Mouse (Mus musculus): ENCODE data around the gene Specc1. TPM values are rescaled to one million over a fixed set of nuclear protein-coding genes. Genes with fewer than 3 reads are reported as not detected.

Specc1 gene
- polyA plus RNA-seq, 2 experiments from 2014 or later: 2.6 to 3.4 TPM

DNA sequence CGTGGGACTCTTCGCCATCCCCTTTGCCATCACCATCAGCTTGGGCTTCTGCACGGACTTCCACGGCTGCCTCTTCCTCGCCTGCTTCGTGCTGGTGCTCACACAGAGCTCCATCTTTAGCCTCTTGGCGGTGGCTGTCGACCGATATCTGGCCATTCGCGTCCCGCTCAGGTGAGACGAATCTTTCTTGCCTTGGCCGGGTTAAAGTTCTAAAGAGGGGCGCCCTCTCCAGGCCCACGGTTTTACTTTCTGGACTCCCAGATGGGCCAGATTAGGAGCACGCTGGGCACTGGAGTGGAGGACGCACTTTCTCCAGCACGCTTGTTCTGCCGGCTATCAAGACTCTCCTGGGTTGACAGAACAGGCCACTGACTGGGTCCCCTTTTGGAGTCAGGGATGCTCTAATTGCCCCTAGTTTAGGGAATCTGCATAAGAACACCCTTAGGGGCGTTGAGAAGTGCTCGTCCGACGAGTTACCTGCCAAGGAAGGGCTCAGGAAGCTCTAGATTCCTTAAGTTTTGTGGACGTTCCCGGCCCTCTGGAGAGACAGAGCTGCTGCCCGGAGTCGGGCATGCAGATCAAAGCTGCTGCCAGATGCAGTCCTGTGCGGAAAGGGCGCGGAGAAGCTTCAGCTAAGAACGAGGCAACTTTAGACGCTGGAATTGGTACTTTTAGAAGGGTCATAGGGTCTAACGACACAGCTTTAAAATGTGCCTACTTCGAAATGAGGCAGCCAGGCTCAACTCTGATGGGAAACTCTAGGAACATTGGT lies 292.9 kb downstream of the Specc1 start:
- ATAC-seq: no peak

DNA sequence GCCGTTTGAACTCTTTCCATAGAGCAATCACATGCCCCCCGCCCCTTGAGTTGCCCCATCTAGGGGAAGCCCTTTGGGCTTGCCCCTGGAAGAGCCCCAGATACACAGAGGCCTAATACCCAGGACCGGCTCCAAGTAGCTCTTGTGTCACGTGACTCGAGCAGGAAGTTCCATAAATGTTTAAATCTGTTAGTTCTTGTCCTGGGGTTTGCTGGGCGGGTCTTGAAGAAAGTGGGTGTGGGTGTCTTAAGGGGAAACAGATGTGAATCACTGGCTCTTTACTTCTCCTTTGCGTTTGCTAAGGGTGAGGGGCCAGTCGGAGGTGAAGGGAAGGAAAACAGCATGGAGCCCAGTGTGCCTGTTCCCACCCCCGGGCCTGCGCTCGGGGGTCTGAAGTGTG lies 294.5 kb downstream of the Specc1 start:
- ATAC-seq: no peak

- ATAC-seq: no peak
Observed at GRCm38 (mm10) chr11:62253380-62253779, 296.8 kb downstream of the Specc1 start.

DNA sequence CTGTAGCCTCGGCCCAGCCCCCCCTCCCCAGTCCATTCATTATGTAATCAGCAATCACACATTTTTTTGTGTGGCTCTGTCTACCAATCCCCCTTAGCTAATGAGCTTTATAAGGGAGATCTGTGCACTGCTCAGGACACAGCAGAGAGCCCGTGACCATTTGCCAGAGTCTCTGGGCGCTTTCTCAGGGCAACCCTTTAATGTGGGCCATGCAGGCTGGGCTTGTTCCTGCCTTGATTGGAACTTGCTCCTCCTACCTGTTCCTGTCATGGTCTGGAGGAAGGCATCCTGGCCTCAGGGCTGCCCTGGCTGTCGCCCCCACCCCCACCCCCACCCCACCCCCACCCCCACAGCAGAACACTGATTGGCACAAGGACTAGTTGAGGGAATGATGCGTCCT lies 302.7 kb downstream of the Specc1 start:
- ATAC-seq: no peak

DNA sequence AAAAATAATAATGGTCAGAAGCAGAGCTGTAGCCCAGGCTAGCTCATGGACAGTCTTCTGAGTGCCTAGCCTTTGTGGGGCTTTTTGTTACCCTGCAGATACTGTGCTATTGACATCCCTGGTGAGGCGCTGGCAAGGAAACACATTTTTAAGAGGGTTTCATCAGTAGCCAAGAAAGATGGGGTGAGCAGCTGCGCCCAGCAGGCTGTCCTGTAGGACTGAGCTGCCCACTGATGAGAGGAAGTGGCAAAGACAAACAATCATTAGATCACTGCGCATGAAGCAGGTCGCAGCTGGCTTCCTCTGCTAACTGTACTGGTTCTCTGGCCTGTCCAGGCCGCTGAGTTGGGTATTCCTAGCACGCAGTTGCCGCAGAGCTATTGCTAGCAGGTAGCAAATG lies 307.0 kb downstream of the Specc1 start:
- no peak for ATAC-seq

DNA sequence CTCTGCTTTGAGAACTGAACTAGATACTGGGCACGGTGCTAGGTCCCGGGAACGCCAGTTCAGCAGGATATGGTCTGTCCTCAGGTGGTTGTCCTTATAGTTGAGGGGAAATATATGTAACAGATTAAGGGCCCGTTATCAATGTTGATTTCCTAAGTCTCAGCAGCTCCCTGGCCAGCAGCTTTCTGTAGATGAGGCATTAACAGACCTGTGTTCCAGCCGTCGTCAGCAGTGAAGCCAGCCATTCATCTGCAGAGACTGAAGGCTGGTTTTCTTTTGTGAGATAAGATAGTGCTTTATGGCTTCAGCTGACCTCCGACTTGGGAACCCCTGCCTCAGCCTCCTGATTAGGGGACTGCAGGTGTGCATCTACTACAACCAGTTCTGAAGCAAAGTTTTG lies 307.5 kb downstream of the Specc1 start:
- no peak for ATAC-seq

DNA sequence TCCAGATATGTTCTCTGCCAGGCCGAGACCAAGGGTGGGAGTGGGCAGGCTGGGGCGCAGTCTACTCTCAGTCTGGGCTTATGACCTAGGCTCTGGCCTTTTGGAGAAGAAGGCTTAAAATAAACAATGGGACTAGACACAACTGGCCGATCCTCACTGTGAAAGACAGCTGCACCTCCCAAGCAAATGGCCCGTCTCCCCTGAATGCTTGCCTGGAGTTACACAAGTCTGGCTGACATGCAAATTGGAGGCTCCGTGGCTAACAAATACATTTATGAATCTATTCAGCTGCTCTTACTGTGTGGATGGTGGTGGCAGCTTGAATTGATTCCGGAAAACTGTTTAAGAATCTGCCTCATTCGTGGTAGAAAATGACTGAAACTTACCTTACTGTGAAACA lies 309.1 kb downstream of the Specc1 start:
- no peak for ATAC-seq

- no peak for ATAC-seq
Observed at GRCm38 (mm10) chr11:62266466-62267214, 310.1 kb downstream of the Specc1 start.

- no peak for ATAC-seq
Observed at GRCm38 (mm10) chr11:62268381-62268780, 311.8 kb downstream of the Specc1 start.

GRCm38 (mm10) chr11:62269097-62269496 lies 312.5 kb downstream of the Specc1 start:
- ATAC-seq: no peak

DNA sequence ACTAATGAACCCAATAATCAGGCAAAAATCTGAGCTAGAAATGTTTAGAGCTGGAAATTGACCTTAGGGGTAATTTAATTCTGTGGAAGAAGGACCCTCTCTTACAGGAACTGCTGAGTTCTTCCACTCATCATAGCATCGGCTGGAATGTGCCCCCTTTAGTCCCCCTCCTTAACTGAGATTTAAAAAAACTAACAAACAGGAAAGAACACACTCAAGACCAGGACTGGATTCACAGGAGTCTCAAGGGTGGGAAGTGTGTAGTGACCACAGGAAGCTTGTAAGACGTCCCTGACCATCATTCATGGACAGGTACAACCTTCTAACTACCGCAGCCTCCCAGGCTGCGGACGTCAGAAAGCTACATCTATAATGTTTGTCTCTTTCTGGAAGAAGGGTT lies 314.3 kb downstream of the Specc1 start:
- ATAC-seq: no peak

Other genes with a start within 250 kb of the Specc1 start
- not detected for gene Slc5a10, start 235.9 kb upstream of the Specc1 start, polyA plus RNA-seq (2017; shearing (Covaris generic))
- gene Prpsap2, start 194.7 kb upstream of the Specc1 start, polyA plus RNA-seq (2017; shearing (Covaris generic)): 10 to 100 TPM; 19.6 to 28.4 TPM
- gene Ulk2, start 101.7 kb upstream of the Specc1 start, polyA plus RNA-seq (2017; shearing (Covaris generic)): 10 to 100 TPM in 1 of 2 experiments, 1 to 10 TPM in 1; 6.6 to 11.6 TPM
- 10 to 100 TPM; 19.4 to 23.8 TPM for gene Akap10, start 26.5 kb upstream of the Specc1 start, polyA plus RNA-seq (2017; shearing (Covaris generic))